Mouse (Mus musculus): ENCODE data around the gene Cep57. TPM values are rescaled to one million over a fixed set of nuclear protein-coding genes. Genes with fewer than 3 reads are reported as not detected.

Cep57 gene
- polyA plus RNA-seq, 1 experiment from 2014 or later: 49.2 TPM

- no peak overlapping the region for H3K27ac ChIP-seq
- no peak for DNase-seq (ENCODE audit: low spot score)
- H3K36me3 ChIP-seq: no peaks in the 10 kb centered on the region
- H3K9me3 ChIP-seq: no peaks in the 10 kb centered on the region
- H3K27me3 ChIP-seq (ENCODE audit: insufficient read depth, poor library complexity, severe bottlenecking): no peaks in the 10 kb centered on the region
- no peak overlapping the region for H3K4me3 ChIP-seq
- H3K4me1 ChIP-seq: no peaks in the 10 kb centered on the region
- 89% methylated on average over 7 of the region's 7 CpGs for WGBS
Observed at GRCm38 (mm10) chr9:13766570-13766969, 60.3 kb downstream of the Cep57 start.

- no peaks in the 10 kb centered on the region for H3K9me3 ChIP-seq
- no peak overlapping the region for H3K4me3 ChIP-seq
- no peaks in the 10 kb centered on the region for H3K27me3 ChIP-seq (ENCODE audit: insufficient read depth, poor library complexity, severe bottlenecking)
- 83% methylated on average over 2 of the region's 2 CpGs for WGBS
- DNase-seq (ENCODE audit: low spot score): no peak
- no peaks in the 10 kb centered on the region for H3K4me1 ChIP-seq
- no peak overlapping the region for H3K27ac ChIP-seq
- H3K36me3 ChIP-seq: no peaks in the 10 kb centered on the region
Observed at GRCm38 (mm10) chr9:13765624-13766023, 61.3 kb downstream of the Cep57 start.

- no peaks in the 10 kb centered on the region for H3K4me1 ChIP-seq
- H3K27me3 ChIP-seq (ENCODE audit: insufficient read depth, poor library complexity, severe bottlenecking): no peaks in the 10 kb centered on the region
- DNase-seq (ENCODE audit: low spot score): no peak
- no peak overlapping the region for H3K4me3 ChIP-seq
- no peak overlapping the region for H3K27ac ChIP-seq
- 92% methylated on average over 3 of the region's 3 CpGs for WGBS
- no peaks in the 10 kb centered on the region for H3K9me3 ChIP-seq
- peaks cover 9% of the 10 kb centered on the region; the same call in 1 of the 2 replicates for H3K36me3 ChIP-seq
Observed at GRCm38 (mm10) chr9:13760430-13760829, 66.5 kb downstream of the Cep57 start.

Other genes starting within 250 kb of the Cep57 start
- gene Mtmr2, start 78.7 kb downstream of the Cep57 start, polyA plus RNA-seq (2016; fragmentation: Nextera tagmentation; extraction: Ambion mirVana): 58.3 and 62.1 TPM in 2 replicates
- 14.2 and 18.9 TPM in 2 replicates for gene Fam76b, start 609 bp upstream of the Cep57 start, polyA plus RNA-seq (2016; fragmentation: Nextera tagmentation; extraction: Ambion mirVana)